Mouse (Mus musculus): ENCODE results near the gene Galnt11. TPM values are rescaled to one million over a fixed set of nuclear protein-coding genes. Genes with fewer than 3 reads are reported as not detected.

Galnt11 gene
- total and polyA plus RNA-seq, 3 experiments: 9.2 to 12.9 (median 10.1) TPM

- Histone ChIP-seq H3K4me3 (replicated peaks in 1 of 3; ENCODE audit: low read depth in 2 of 3, low read length in 2 of 3, poor library complexity in 1 of 3) (no peak overlapping the region), H3K9ac (ENCODE audit: insufficient read depth, low read depth) (no peak overlapping the region), H3K9me3 (replicated peaks; ENCODE audit: low read length) (no peaks in the 10 kb centered on the region), H3K4me1 (ENCODE audit: control insufficient read depth in 1 of 2, insufficient read depth in 2 of 2) (peaks cover 6 to 13% of the 10 kb centered on the region in 2 experiments), H3K27ac (ENCODE audit: insufficient read depth, low read depth) (no peak overlapping the region), H3K79me2 (replicated peaks; ENCODE audit: control insufficient read depth, extremely low read depth, insufficient read depth, poor library complexity, severe bottlenecking) (no peaks in the 10 kb centered on the region), H3K36me3 (replicated peaks in 1 of 2; ENCODE audit: control insufficient read depth in 1 of 2, insufficient read depth in 1 of 2, low read length in 1 of 2) (peaks cover 24 to 52% of the 10 kb centered on the region in 2 experiments), H3K27me3 (replicated peaks) (no peaks in the 10 kb centered on the region), H3K4me2 (ENCODE audit: insufficient read depth, low read depth, poor library complexity, severe bottlenecking) (no peak overlapping the region)
- in situ Hi-C loops (cut with MboI; ENCODE audit: low pct_ligation_motif_present, low pct_unique_long_range_greater_than_20kb, low sequenced_read_pairs) (no loop called here), dilution Hi-C loops (cut with MboI; ENCODE audit: extremely low pct_ligation_motif_present, extremely low pct_unique_long_range_greater_than_20kb, low sequenced_read_pairs) (no loop called here)
- no peak for TF ChIP-seq MAX (IDR thresholded peaks at IDR 0.05; ENCODE audit: low read length)
- TF ChIP-seq RCOR1 (conservative IDR thresholded peaks at IDR 0.05; ENCODE audit: low read depth, low read length): no peak
- no peak for TF ChIP-seq IRF4 (IDR thresholded peaks at IDR 0.05; ENCODE audit: low read depth, low read length)
- no peak for TF ChIP-seq CHD2 (IDR thresholded peaks at IDR 0.05; ENCODE audit: low read length)
- no peak for TF ChIP-seq PAX5 (IDR thresholded peaks at IDR 0.05; ENCODE audit: low read length)
- no peak for TF ChIP-seq MEF2A (IDR thresholded peaks at IDR 0.05; ENCODE audit: borderline replicate concordance, low read depth, low read length)
- no peak for TF ChIP-seq JUND (conservative IDR thresholded peaks at IDR 0.05; ENCODE audit: low read depth, low read length)
- no peak for TF ChIP-seq GABPA (IDR thresholded peaks at IDR 0.05; ENCODE audit: insufficient replicate concordance, low read depth, low read length)
- no peak for TF ChIP-seq RAD21 (IDR thresholded peaks at IDR 0.05; ENCODE audit: low read depth, low read length)
- TF ChIP-seq TBP (conservative IDR thresholded peaks at IDR 0.05; ENCODE audit: low read depth, low read length): no peak
- no peak for TF ChIP-seq SIN3A (IDR thresholded peaks at IDR 0.05; ENCODE audit: low read length)
- TF ChIP-seq USF2 (conservative IDR thresholded peaks at IDR 0.05; ENCODE audit: low read depth, low read length): no peak
- no peak for TF ChIP-seq HCFC1 (IDR thresholded peaks at IDR 0.05; ENCODE audit: low read depth, low read length)
- TF ChIP-seq MXI1 (IDR thresholded peaks at IDR 0.05; ENCODE audit: low read depth, low read length): no peak
- no peak for TF ChIP-seq ELF1 (IDR thresholded peaks at IDR 0.05; ENCODE audit: low read depth, low read length)
- TF ChIP-seq USF1 (IDR thresholded peaks at IDR 0.05; ENCODE audit: low read depth, low read length): no peak
- TF ChIP-seq ZMIZ1 (IDR thresholded peaks at IDR 0.05; ENCODE audit: low read depth, low read length): no peak
- no peak for TF ChIP-seq E2F4 (IDR thresholded peaks at IDR 0.05; ENCODE audit: insufficient replicate concordance, low read depth, low read length)
- TF ChIP-seq MAFK (IDR thresholded peaks at IDR 0.05; ENCODE audit: insufficient replicate concordance, low read length): no peak
- DNase-seq (ENCODE audit: extremely low read depth): no peak
Observed at GRCm38 (mm10) chr5:25252825-25253544, 31.3 kb downstream of the Galnt11 start.

DNA sequence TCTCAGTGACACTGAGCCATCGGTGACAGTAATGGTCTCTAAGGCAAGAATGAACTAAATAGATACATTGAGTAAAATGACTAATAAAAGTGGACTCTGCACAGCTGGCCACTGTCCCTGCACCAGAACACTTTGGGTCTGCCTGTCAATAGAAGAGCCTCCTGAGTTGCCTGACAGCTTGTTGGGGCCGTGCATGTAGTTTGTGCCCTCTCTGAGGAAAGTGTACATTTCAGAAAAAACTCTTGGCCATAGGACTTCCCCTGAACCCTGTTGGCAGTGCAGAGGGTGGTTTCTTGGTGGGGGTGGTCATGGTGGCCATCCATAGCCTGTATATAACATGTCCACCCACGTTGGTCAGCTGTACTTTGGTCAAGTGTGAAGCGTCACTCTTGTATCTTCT, 32.8 kb downstream of the Galnt11 start:
- no peak overlapping the region for H3K4me3 ChIP-seq (replicated peaks in 1 of 3; ENCODE audit: low read depth in 2 of 3, low read length in 2 of 3, poor library complexity in 1 of 3)
- H3K4me1 ChIP-seq (ENCODE audit: control insufficient read depth in 1 of 2, insufficient read depth in 2 of 2): peaks cover 6 to 13% of the 10 kb centered on the region in 2 experiments
- H3K27me3 ChIP-seq (replicated peaks): no peaks in the 10 kb centered on the region
- dilution Hi-C loops (cut with MboI; ENCODE audit: extremely low pct_ligation_motif_present, extremely low pct_unique_long_range_greater_than_20kb, low sequenced_read_pairs): no loop called here
- in situ Hi-C loops (cut with MboI; ENCODE audit: low pct_ligation_motif_present, low pct_unique_long_range_greater_than_20kb, low sequenced_read_pairs): no loop called here
- no peaks in the 10 kb centered on the region for H3K79me2 ChIP-seq (replicated peaks; ENCODE audit: control insufficient read depth, extremely low read depth, insufficient read depth, poor library complexity, severe bottlenecking)
- no peak overlapping the region for H3K4me2 ChIP-seq (ENCODE audit: insufficient read depth, low read depth, poor library complexity, severe bottlenecking)
- H3K9me3 ChIP-seq (replicated peaks; ENCODE audit: low read length): no peaks in the 10 kb centered on the region
- H3K9ac ChIP-seq (ENCODE audit: insufficient read depth, low read depth): no peak overlapping the region
- no peak overlapping the region for H3K27ac ChIP-seq (ENCODE audit: insufficient read depth, low read depth)
- TF ChIP-seq MAFK (IDR thresholded peaks at IDR 0.05; ENCODE audit: insufficient replicate concordance, low read length): no peak
- TF ChIP-seq JUND (conservative IDR thresholded peaks at IDR 0.05; ENCODE audit: low read depth, low read length): no peak
- TF ChIP-seq ZNF384 (IDR thresholded peaks at IDR 0.05; ENCODE audit: low read depth, low read length): no peak
- no peak for TF ChIP-seq ELF1 (IDR thresholded peaks at IDR 0.05; ENCODE audit: low read depth, low read length)
- no peak for TF ChIP-seq E2F4 (IDR thresholded peaks at IDR 0.05; ENCODE audit: insufficient replicate concordance, low read depth, low read length)
- no peak for TF ChIP-seq SIN3A (IDR thresholded peaks at IDR 0.05; ENCODE audit: low read length)
- no peak for TF ChIP-seq CHD1 (IDR thresholded peaks at IDR 0.05; ENCODE audit: low read depth, low read length)
- TF ChIP-seq RAD21 (IDR thresholded peaks at IDR 0.05; ENCODE audit: low read depth, low read length): no peak
- TF ChIP-seq RCOR1 (conservative IDR thresholded peaks at IDR 0.05; ENCODE audit: low read depth, low read length): no peak
- no peak for TF ChIP-seq SMC3 (IDR thresholded peaks at IDR 0.05; ENCODE audit: low read depth, low read length)
- TF ChIP-seq MAZ (IDR thresholded peaks at IDR 0.05; ENCODE audit: low read depth, low read length): no peak
- no peak for TF ChIP-seq USF1 (IDR thresholded peaks at IDR 0.05; ENCODE audit: low read depth, low read length)
- TF ChIP-seq USF2 (conservative IDR thresholded peaks at IDR 0.05; ENCODE audit: low read depth, low read length): no peak
- TF ChIP-seq NRF1 (IDR thresholded peaks at IDR 0.05; ENCODE audit: low read depth, low read length): no peak
- TF ChIP-seq ZC3H11A (IDR thresholded peaks at IDR 0.05; ENCODE audit: low read depth, low read length): no peak
- TF ChIP-seq PAX5 (IDR thresholded peaks at IDR 0.05; ENCODE audit: low read length): no peak
- no peak for TF ChIP-seq ZMIZ1 (IDR thresholded peaks at IDR 0.05; ENCODE audit: low read depth, low read length)
- no peak for TF ChIP-seq HCFC1 (IDR thresholded peaks at IDR 0.05; ENCODE audit: low read depth, low read length)
- no peak for DNase-seq (ENCODE audit: extremely low read depth)
- peaks cover 28 to 64% of the 10 kb centered on the region in 2 experiments for H3K36me3 ChIP-seq (replicated peaks in 1 of 2; ENCODE audit: control insufficient read depth in 1 of 2, insufficient read depth in 1 of 2, low read length in 1 of 2)

Data from CH12.LX (cell line).